Mouse (Mus musculus): ENCODE measurements around the gene Gm10720.
"Not testable (repeated sequence)": the region's sequence is repeated elsewhere in the genome, so short reads cannot be mapped to it uniquely, and the experiment has no call there.

The Gm10720 gene

DNA sequence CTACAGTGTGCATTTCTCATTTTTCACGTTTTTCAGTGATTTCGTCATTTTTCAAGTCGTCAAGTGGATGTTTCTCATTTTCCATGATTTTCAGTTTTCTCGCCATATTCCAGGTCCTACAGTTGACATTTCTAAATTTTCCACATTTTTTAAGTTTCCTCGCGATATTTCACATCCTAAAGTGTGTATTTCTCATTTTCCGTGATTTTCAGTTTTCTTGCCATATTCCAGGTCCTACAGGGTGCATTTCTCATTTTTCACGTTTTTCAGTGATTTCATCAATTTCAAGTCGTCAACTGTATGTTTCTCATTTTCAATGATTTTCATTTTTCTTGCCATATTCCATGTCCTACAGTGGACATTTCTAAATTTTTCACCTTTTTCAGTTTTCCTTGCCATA lies at the start of gene Gm10720:
Gene Gm10720, plus strand, starts transcription at position 301 of the 400 bp plus-strand sequence.
- DNase-seq: not testable (repeated sequence)

DNA sequence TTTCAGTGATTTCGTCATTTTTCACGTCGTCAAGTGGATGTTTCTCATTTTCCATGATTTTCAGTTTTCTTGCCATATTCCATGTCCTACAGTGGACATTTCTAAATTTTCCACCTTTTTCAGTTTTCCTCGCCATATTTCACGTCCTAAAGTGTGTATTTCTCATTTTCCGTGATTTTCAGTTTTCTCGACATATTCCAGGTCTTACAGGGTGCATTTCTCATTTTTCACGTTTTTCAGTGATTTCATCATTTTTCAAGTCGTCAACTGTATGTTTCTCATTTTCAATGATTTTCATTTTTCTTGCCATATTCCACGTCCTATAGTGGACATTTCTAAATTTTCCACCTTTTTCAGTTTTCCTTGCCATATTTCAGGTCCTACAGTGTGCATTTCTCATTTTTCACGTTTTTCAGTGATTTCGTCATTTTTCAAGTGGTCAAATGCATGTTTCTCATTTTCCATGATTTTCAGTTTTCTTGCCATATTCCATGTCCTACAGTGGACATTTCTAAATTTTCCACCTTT lies 14.9 kb upstream of the Gm10720 start, which contains the start of gene Gm10722:
Gene Gm10722, plus strand, starts transcription at position 478 of the 528 bp plus-strand sequence.
- DNase-seq: not testable (repeated sequence)

DNA sequence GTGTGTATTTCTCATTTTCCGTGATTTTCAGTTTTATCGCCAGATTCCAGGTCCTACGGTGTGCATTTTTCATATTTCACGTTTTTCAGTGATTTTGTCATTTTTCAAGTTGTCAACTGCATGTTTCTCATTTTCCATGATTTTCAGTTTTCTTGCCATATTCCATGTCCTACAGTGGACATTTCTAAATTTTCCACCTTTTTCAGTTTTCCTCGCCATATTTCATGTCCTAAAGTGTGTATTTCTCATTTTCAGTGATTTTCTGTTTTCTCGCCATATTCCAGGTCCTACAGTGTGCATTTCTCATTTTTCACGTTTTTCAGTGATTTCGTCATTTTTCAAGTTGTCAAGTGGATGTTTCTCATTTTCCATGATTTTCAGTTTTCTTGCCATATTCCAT lies 14.4 kb upstream of the Gm10720 start:
- peak; percentile 22 for DNase-seq

DNA sequence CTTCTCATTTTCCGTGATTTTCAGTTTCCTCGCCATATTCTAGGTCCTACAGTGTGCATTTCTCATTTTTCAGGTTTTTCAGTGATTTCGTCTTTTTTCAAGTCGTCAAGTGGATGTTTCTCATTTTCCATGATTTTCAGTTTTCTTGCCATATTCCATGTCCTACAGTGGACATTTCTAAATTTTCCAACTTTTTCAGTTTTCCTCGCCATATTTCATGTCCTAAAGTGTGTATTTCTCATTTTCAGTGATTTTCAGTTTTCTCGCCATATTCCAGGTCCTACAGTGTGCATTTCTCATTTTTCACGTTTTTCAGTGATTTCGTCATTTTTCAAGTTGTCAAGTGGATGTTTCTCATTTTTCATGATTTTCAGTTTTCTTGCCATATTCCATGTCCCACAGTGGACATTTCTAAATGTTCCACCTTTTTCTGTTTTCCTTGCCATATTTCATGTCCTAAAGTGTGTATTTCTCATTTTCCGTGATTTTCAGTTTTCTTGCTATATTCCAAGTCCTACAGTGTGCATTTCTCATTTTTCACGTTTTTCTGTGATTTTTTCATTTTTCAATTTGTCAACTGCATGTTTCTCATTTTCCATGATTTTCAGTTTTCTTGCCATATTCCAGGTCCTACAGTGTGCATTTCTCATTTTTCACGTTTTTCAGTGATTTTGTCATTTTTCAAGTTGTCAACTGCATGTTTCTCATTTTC lies 13.3 kb upstream of the Gm10720 start:
- DNase-seq: peak; percentile 99

DNA sequence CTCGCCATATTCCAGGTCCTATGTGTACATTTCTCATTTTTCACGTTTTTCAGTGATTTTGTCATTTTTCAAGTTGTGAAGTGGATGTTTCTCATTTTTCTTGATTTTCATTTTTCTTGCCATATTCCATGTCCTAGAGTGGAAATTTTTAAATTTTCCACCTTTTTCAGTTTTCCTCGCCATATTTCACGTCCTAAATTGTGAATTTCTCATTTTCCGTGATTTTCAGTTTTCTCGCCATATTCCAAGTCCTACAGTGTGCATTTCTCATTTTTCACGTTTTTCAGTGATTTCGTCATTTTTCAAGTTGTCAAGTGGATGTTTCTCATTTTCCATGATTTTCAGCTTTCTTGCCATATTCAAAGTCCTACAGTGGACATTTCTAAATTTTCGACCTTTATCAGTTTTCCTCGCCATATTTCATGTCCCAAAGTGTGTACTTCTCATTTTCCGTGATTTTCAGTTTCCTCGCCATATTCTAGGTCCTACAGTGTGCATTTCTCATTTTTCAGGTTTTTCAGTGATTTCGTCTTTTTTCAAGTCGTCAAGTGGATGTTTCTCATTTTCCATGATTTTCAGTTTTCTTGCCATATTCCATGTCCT lies 12.6 kb upstream of the Gm10720 start, which contains the start of gene Gm11168:
Gene Gm11168, plus strand, starts transcription at position 553 of the 603 bp plus-strand sequence.
- DNase-seq: not testable (repeated sequence)

DNA sequence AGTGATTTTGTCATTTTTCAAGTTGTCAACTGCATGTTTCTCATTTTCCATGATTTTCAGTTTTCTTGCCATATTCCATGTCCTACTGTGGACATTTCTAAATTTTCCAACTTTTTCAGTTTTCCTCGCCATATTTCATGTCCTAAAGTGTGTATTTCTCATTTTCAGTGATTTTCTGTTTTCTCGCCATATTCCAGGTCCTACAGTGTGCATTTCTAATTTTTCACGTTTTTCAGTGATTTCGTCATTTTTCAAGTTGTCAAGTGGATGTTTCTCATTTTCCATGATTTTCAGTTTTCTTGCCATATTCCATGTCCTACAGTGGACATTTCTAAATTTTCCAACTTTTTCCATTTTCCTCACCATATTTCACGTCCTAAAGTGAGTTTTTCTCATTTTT lies 9.3 kb upstream of the Gm10720 start:
- DNase-seq: not testable (repeated sequence)

DNA sequence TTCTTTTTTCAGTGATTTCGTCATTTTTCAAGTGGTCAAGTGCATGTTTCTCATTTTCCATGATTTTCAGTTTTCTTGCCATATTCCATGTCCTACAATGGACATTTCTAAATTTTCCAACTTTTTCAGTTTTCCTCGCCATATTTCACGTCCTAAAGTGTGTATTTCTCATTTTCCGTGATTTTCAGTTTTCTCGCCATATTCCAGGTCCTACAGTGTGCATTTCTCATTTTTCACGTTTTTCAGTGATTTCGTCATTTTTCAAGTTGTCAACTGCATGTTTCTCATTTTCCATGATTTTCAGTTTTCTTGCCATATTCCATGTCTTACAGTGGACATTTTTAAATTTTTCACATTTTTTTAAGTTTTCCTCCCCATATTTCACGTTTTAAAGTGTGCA lies 8.8 kb upstream of the Gm10720 start:
- DNase-seq: peak; percentile 75

DNA sequence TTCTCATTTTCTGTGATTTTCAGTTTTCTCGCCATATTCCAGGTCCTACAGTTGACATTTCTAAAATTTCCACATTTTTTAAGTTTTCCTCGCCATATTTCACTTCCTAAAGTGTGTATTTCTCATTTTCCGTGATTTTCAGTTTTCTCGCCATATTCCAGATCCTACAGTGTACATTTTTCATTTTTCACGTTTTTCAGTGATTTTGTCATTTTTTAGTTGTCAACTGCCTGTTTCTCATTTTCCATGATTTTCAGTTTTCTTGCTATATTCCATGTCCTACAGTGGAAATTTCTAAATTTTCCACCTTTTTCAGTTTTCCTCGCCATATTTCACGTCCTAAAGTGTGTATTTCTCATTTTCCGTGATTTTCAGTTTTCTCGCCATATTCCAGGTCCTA lies 8.2 kb upstream of the Gm10720 start:
- not testable (repeated sequence) for DNase-seq

DNA sequence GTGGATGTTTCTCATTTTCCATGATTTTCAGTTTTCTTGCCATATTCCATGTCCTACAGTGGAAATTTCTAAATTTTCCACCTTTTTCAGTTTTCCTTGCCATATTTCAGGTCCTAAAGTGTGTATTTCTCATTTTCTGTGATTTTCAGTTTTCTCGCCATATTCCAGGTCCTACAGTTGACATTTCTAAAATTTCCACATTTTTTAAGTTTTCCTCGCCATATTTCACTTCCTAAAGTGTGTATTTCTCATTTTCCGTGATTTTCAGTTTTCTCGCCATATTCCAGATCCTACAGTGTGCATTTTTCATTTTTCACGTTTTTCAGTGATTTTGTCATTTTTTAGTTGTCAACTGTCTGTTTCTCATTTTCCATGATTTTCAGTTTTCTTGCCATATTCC lies 6.1 kb upstream of the Gm10720 start:
- not testable (repeated sequence) for DNase-seq

DNA sequence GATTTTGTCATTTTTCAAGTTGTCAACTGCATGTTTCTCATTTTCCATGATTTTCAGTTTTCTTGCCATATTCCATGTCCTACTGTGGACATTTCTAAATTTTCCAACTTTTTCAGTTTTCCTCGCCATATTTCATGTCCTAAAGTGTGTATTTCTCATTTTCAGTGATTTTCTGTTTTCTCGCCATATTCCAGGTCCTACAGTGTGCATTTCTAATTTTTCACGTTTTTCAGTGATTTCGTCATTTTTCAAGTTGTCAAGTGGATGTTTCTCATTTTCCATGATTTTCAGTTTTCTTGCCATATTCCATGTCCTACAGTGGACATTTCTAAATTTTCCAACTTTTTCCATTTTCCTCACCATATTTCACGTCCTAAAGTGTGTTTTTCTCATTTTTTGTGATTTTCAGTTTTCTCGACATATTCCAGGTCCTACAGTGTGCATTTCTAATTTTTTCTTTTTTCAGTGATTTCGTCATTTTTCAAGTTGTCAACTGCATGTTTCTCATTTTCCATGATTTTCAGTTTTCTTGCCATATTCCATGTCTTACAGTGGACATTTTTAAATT lies 3.3 kb upstream of the Gm10720 start:
- DNase-seq: not testable (repeated sequence)

DNA sequence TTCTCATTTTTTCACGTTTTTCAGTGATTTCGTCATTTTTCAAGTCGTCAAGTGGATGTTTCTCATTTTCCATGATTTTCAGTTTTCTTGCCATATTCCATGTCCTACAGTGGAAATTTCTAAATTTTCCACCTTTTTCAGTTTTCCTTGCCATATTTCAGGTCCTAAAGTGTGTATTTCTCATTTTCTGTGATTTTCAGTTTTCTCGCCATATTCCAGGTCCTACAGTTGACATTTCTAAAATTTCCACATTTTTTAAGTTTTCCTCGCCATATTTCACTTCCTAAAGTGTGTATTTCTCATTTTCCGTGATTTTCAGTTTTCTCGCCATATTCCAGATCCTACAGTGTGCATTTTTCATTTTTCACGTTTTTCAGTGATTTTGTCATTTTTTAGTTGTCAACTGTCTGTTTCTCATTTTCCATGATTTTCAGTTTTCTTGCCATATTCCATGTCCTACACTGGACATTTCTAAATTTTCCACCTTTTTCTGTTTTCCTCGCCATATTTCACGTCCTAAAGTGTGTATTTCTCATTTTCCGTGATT lies 2.6 kb upstream of the Gm10720 start, which contains the start of gene Gm10721:
Gene Gm10721, plus strand, starts transcription at position 408 of the 547 bp plus-strand sequence.
- not testable (repeated sequence) for DNase-seq

DNA sequence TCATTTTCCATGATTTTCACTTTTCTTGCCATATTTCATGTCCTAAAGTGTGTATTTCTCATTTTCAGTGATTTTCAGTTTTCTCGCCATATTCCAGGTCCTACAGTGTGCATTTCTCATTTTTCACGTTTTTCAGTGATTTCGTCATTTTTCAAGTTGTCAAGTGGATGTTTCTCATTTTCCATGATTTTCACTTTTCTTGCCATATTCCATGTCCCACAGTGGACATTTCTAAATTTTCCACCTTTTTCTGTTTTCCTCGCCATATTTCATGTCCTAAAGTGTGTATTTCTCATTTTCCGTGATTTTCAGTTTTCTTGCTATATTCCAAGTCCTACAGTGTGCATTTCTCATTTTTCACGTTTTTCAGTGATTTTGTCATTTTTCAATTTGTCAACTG lies 442 bp downstream of the Gm10720 start:
- peak; percentile 0 for DNase-seq

DNA sequence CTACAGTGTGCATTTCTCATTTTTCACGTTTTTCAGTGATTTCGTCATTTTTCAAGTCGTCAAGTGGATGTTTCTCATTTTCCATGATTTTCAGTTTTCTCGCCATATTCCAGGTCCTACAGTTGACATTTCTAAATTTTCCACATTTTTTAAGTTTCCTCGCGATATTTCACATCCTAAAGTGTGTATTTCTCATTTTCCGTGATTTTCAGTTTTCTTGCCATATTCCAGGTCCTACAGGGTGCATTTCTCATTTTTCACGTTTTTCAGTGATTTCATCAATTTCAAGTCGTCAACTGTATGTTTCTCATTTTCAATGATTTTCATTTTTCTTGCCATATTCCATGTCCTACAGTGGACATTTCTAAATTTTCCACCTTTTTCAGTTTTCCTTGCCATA lies 1.7 kb downstream of the Gm10720 start, which contains the start of gene Gm10719:
Gene Gm10719, plus strand, starts transcription at position 301 of the 400 bp plus-strand sequence.
- DNase-seq: not testable (repeated sequence)

DNA sequence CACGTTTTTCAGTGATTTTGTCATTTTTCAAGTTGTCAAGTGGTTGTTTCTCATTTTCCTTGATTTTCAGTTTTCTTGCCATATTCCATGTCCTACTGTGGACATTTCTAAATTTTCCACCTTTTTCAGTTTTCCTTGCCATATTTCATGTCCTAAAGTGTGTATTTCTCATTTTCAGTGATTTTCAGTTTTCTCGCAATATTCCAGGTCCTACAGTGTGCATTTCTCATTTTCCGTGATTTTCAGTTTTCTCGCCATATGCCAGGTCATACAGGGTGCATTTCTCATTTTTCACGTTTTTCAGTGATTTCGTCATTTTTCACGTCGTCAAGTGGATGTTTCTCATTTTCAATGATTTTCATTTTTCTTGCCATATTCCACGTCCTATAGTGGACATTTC lies 3.5 kb downstream of the Gm10720 start:
- DNase-seq: peak; percentile 64

DNA sequence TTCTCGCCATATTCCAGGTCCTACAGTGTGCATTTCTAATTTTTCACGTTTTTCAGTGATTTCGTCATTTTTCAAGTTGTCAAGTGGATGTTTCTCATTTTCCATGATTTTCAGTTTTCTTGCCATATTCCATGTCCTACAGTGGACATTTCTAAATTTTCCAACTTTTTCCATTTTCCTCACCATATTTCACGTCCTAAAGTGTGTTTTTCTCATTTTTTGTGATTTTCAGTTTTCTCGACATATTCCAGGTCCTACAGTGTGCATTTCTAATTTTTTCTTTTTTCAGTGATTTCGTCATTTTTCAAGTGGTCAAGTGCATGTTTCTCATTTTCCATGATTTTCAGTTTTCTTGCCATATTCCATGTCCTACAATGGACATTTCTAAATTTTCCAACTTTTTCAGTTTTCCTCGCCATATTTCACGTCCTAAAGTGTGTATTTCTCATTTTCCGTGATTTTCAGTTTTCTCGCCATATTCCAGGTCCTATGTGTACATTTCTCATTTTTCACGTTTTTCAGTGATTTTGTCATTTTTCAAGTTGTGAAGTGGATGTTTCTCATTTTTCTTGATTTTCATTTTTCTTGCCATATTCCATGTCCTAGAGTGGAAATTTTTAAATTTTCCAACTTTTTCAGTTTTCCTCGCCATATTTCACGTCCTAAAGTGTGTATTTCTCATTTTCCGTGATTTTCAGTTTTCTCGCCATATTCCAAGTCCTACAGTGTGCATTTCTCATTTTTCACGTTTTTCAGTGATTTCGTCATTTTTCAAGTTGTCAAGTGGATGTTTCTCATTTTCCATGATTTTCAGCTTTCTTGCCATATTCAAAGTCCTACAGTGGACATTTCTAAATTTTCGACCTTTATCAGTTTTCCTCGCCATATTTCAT lies 4.6 kb downstream of the Gm10720 start:
- DNase-seq: peak; percentile 74

DNA sequence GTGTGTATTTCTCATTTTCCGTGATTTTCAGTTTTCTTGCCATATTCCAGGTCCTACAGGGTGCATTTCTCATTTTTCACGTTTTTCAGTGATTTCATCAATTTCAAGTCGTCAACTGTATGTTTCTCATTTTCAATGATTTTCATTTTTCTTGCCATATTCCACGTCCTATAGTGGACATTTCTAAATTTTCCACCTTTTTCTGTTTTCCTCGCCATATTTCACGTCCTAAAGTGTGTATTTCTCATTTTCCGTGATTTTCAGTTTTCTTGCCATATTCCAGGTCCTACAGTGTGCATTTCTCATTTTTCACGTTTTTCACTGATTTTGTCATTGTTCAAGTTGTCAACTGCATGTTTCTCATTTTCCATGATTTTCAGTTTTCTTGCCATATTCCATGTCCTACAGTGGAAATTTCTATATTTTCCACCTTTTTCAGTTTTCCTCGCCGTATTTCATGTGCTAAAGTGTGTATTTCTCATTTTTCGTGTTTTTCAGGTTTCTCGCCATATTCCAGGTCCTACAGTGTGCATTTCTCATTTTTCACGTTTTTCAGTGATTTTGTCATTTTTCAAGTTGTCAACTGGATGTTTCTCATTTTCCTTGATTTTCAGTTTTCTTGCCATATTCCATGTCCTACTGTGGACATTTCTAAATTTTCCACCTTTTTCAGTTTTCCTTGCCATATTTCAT lies 7.0 kb downstream of the Gm10720 start:
- peak; percentile 73 for DNase-seq

DNA sequence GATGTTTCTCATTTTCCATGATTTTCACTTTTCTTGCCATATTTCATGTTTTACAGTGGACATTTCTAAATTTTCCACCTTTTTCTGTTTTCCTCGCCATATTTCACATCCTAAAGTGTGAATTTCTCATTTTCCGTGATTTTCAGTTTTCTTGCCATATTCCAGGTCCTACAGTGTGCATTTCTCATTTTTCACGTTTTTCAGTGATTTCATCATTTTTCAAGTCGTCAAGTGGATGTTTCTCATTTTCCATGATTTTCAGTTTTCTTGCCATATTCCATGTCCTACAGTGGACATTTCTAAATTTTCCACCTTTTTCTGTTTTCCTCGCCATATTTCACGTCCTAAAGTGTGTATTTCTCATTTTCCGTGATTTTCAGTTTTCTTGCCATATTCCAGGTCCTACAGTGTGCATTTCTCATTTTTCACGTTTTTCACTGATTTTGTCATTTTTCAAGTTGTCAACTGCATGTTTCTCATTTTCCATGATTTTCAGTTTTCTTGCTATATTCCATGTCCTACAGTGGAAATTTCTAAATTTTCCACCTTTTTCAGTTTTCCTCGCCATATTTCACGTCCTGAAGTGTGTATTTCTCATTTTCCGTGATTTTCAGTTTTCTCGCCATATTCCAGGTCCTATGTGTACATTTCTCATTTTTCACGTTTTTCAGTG lies 8.0 kb downstream of the Gm10720 start, which contains the start of gene Gm10718:
Gene Gm10718, plus strand, starts transcription at position 236 of the 673 bp plus-strand sequence.
- DNase-seq: peak; percentile 22

DNA sequence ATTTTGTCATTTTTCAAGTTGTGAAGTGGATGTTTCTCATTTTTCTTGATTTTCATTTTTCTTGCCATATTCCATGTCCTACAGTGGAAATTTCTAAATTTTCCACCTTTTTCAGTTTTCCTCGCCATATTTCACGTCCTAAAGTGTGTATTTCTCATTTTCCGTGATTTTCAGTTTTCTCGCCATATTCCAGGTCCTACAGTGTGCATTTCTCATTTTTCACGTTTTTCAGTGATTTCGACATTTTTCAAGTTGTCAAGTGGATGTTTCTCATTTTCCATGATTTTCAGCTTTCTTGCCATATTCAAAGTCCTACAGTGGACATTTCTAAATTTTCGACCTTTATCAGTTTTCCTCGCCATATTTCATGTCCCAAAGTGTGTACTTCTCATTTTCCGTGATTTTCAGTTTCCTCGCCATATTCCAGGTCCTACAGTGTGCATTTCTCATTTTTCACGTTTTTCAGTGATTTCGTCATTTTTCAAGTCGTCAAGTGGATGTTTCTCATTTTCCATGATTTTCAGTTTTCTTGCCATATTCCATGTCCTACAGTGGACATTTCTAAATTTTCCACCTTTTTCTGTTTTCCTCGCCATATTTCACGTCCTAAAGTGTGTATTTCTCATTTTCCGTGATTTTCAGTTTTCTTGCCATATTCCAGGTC lies 8.7 kb downstream of the Gm10720 start:
- DNase-seq: peak; percentile 65

DNA sequence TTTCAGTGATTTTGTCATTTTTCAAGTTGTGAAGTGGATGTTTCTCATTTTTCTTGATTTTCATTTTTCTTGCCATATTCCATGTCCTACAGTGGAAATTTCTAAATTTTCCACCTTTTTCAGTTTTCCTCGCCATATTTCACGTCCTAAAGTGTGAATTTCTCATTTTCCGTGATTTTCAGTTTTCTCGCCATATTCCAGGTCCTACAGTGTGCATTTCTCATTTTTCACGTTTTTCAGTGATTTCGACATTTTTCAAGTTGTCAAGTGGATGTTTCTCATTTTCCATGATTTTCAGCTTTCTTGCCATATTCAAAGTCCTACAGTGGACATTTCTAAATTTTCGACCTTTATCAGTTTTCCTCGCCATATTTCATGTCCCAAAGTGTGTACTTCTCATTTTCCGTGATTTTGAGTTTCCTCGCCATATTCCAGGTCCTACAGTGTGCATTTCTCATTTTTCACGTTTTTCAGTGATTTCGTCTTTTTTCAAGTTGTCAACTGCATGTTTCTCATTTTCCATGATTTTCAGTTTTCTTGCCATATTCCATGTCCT lies 9.5 kb downstream of the Gm10720 start, which contains the start of gene Gm10717:
Gene Gm10717, plus strand, starts transcription at position 506 of the 556 bp plus-strand sequence.
- peak; percentile 57 for DNase-seq

DNA sequence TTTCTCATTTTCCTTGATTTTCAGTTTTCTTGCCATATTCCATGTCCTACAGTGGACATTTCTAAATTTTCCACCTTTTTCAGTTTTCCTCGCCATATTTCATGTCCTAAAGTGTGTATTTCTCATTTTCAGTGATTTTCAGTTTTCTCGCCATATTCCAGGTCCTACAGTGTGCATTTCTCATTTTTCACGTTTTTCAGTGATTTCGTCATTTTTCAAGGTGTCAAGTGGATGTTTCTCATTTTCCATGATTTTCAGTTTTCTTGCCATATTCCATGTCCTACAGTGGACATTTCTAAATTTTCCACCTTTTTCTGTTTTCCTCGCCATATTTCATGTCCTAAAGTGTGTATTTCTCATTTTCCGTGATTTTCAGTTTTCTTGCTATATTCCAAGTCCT lies 10.2 kb downstream of the Gm10720 start:
- DNase-seq: peak; percentile 64

Measured in lung, postnatal 14 days (tissue).